Mouse (Mus musculus) embryonic facial prominence, embryonic 12.5 days (tissue): ENCODE measurements around the gene Gm49510. TPM values are rescaled to one million over a fixed set of nuclear protein-coding genes. Genes with fewer than 3 reads are reported as not detected.
A peak's percentile ranks its signal among the peaks of the same experiment; 100 is the strongest.

ENCODE experiments used
- ATAC-seq: fragments of 200-750 bp; cut with Nextera tagmentation; 2 replicates; pipeline ENCODE4 v1.8.0; 2017; ENCODE audit not compliant: insufficient number of reproducible peaks, insufficient read depth, low FRiP score, low TSS enrichment
- H3K27ac ChIP-seq: fragments of 300-500 bp; sonication (generic); 2 replicates; pipeline ENCODE4 v1.5.1; 2016; ENCODE audit warnings: mild to moderate bottlenecking
- H3K27me3 ChIP-seq: fragments of 300-500 bp; sonication (generic); 2 replicates; pipeline ENCODE4 v1.6.1; 2016; ENCODE audit warnings: mild to moderate bottlenecking, moderate library complexity
- H3K36me3 ChIP-seq: fragments of 300-500 bp; sonication (generic); 2 replicates; pipeline ENCODE4 v1.6.1; 2016; ENCODE audit warnings: mild to moderate bottlenecking
- H3K4me1 ChIP-seq: fragments of 300-500 bp; sonication (generic); 2 replicates; pipeline ENCODE4 v1.6.1; 2016
- H3K4me2 ChIP-seq: fragments of 300-500 bp; sonication (generic); replicated peaks from 2 replicates; pipeline ENCODE4 v1.6.1; 2016; ENCODE audit warnings: mild to moderate bottlenecking, moderate library complexity
- H3K4me3 ChIP-seq: fragments of 300-500 bp; sonication (generic); 2 replicates; pipeline ENCODE4 v1.5.1; 2016; ENCODE audit warnings: mild to moderate bottlenecking
- H3K9ac ChIP-seq: fragments of 300-500 bp; sonication (generic); 2 replicates; pipeline ENCODE4 v1.6.1; 2016; ENCODE audit warnings: mild to moderate bottlenecking, moderate library complexity
- H3K9me3 ChIP-seq: fragments of 300-500 bp; sonication (generic); 2 replicates; pipeline ENCODE4 v1.6.1; 2016; ENCODE audit warnings: mild to moderate bottlenecking, moderate library complexity
- WGBS: fragments of 180-500 bp; shearing (Covaris S2); methylation state at CpG from one replicate; pipeline ENCODE4 v1.1.7; 2016; 5-methylcytosine and 5-hydroxymethylcytosine counted together
- microRNA-seq: library from miRNA; unstranded; fragments of <30 nt; microRNA quantifications from one replicate; pipeline ENCODE4, GENCODE M21; 2017
- polyA plus RNA-seq: library from polyadenylated mRNA; unstranded; fragments of >200 nt; fragmentation: Nextera tagmentation; extraction: Ambion mirVana; gene quantifications from 2 replicates; pipeline ENCODE4 v1.2.1, GENCODE M21; 2016

Gene Gm49510
- polyA plus RNA-seq, 1 experiment from 2014 or later, result 0.29 TPM

DNA sequence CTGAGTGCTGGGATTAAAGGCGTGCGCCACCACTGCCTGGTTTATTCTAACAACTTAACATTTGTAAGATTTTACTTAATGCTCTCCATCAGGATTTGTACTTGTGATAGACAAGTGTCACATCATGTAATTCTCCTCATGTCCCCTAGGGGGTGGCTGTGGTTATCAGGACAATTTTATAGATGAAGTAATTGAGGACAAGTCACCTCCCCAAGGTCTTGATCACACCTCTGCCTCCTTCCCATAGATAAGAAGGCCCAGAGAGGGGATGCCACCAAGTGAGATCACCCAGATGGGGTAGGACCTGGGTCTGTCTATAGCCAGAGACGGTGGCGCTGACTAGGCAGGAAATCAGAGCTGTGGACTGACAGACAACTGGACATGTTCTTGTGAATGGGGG lies 56.9 kb downstream of the Gm49510 start:
- WGBS, result 73% methylated on average over 4 of the region's 4 CpGs

DNA sequence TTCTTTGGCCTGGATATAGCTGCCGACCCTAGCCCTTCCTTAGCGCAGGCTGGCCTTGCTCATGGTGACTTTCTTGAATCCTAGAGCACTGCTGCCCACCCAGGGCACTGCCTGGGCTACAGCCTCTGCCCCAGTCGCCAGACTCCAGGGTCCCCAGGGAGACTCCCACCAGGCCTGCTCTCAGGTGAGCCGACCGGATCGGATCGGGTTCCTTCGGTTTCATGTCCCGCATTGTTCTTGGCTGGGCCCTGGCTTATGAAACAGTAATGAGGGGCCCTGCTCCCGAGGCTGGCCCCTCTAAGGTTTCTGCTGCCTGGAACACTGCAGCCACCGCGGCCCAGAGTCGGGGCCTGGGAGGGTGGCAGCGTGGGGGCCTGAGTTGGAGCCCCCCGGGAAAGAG lies 57.6 kb downstream of the Gm49510 start:
- Histone ChIP-seq H3K9me3 (no peaks in the 10 kb centered on the region), H3K36me3 (peaks cover 36% of the 10 kb centered on the region; the same call in 1 of the 2 replicates), H3K4me1 (peaks cover 16% of the 10 kb centered on the region; the same call in 1 of the 2 replicates), H3K9ac (peak overlapping the region; percentile 5; the same call in 1 of the 2 replicates), H3K27me3 (no peaks in the 10 kb centered on the region), H3K4me2 (0 out of 2 replicates have a peak overlapping the region, but pooled peaks have one; percentile 2), H3K27ac (peak overlapping the region; percentile 25), H3K4me3 (no peak overlapping the region)
- WGBS, result 54% methylated on average over 15 of the region's 15 CpGs
- ATAC-seq, result peak; percentile 49

More for the DNA sequence above, 56.9 kb downstream of the Gm49510 start:
- Histone ChIP-seq H3K4me2 (no peak overlapping the region), H3K27ac (no peak overlapping the region), H3K36me3 (peaks cover 36% of the 10 kb centered on the region; the same call in 1 of the 2 replicates), H3K9ac (0 out of 2 replicates have a peak overlapping the region, but pooled peaks have one; percentile 5), H3K4me1 (peaks cover 16% of the 10 kb centered on the region; the same call in 1 of the 2 replicates), H3K4me3 (no peak overlapping the region), H3K9me3 (no peaks in the 10 kb centered on the region), H3K27me3 (no peaks in the 10 kb centered on the region)
- ATAC-seq, result no peak

DNA sequence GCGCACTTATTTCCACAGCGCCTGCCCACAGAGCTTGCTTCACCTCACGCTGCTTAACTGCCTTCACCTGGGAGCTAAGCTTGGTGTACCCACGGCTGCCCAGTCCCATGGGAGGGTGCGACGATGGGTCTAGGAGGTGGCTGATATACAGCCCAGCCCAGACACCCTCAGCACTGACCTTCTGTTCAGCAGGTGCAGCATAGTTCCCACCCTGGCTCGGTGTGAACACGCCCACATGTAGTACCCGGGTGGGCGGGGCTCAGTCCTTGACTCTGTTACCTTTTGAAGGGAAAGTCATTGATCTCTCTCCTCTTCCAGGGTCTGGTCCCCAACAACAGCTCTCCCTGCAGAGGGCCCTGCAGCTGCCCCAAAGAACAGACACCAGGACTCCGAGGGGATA lies 60.1 kb downstream of the Gm49510 start:
- Histone ChIP-seq H3K27ac (no peak overlapping the region), H3K9me3 (no peaks in the 10 kb centered on the region), H3K27me3 (no peaks in the 10 kb centered on the region), H3K4me3 (no peak overlapping the region), H3K9ac (no peak overlapping the region), H3K36me3 (peaks cover 29% of the 10 kb centered on the region), H3K4me1 (peaks cover 23% of the 10 kb centered on the region; the same call in 1 of the 2 replicates), H3K4me2 (no peak overlapping the region)
- WGBS, result 91% methylated on average over 11 of the region's 11 CpGs
- no peak for ATAC-seq

DNA sequence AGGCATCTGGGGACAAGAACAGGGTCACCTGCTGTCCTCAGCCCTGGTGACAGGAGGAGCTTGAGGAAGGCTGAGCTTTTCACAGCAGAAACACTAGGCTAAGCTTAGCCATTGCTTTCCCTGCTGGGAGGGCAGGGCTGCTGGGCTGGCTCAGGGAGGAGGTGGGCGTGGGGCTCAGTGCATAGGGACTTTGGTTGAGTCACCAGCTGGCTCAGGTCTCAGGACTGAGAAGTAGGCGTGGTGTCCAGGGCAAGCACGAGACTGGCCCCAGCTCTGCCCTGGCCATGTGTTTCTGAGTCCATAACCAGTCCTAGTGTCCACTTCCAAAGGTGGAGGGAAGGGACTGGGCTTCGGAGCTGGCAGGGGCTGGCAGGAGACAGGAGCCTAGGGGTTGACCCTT lies 60.6 kb downstream of the Gm49510 start:
- 79% methylated on average over 4 of the region's 4 CpGs for WGBS
- no peak for ATAC-seq
- Histone ChIP-seq H3K4me1 (peaks cover 23% of the 10 kb centered on the region; the same call in 1 of the 2 replicates), H3K9ac (no peak overlapping the region), H3K36me3 (peaks cover 32% of the 10 kb centered on the region), H3K9me3 (no peaks in the 10 kb centered on the region), H3K27me3 (no peaks in the 10 kb centered on the region), H3K4me3 (no peak overlapping the region), H3K27ac (no peak overlapping the region), H3K4me2 (no peak overlapping the region)

DNA sequence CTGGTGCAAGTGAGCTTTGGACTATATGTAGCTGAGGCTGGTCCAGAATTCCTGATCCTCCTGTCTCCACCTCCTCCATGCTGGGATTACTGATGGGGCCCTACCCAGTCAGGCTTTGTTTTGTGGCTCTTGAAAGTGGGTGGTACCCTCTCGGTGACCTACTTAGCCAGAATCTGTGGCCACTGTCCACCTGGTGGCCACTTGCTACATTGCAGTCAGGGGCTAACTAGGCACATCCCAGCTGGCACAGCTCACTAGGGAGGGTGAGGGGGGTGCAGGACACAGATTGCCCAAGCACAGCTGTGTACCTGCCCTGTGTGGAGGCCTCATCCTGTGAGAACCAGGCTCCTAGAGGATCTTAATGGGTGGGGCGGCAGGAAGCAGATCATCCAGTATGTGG lies 63.4 kb downstream of the Gm49510 start:
- 51% methylated on average over 2 of the region's 2 CpGs for WGBS
- H3K9ac ChIP-seq, result no peak overlapping the region
- H3K27me3 ChIP-seq, result no peaks in the 10 kb centered on the region
- no peak overlapping the region for H3K4me2 ChIP-seq
- no peak for ATAC-seq
- H3K4me3 ChIP-seq, result no peak overlapping the region
- H3K9me3 ChIP-seq, result no peaks in the 10 kb centered on the region
- H3K4me1 ChIP-seq, result peaks cover 10% of the 10 kb centered on the region; the same call in 1 of the 2 replicates
- peaks cover 49% of the 10 kb centered on the region for H3K36me3 ChIP-seq
- no peak overlapping the region for H3K27ac ChIP-seq

Small RNAs within 50 kb of the gene (microRNA-seq; reads per million reads assigned to microRNA genes)
- gene Mir6955, result not detected

Other genes starting within 250 kb of the Gm49510 start
- gene Elfn2, start 180.9 kb upstream of the Gm49510 start, polyA plus RNA-seq, result 0.06 and 0.19 TPM in 2 replicates
- gene Mfng, start 126.2 kb upstream of the Gm49510 start, polyA plus RNA-seq, result 29.1 and 29.3 TPM in 2 replicates
- 3.6 TPM in 2 replicates for gene Card10, start 96.6 kb upstream of the Gm49510 start, polyA plus RNA-seq
- gene Cdc42ep1, start 57.0 kb upstream of the Gm49510 start, polyA plus RNA-seq, result 25.6 and 25.7 TPM in 2 replicates
- not detected in 2 replicates for gene Lgals2, start 44.1 kb upstream of the Gm49510 start, polyA plus RNA-seq
- gene Gga1, start 22.5 kb upstream of the Gm49510 start, polyA plus RNA-seq, result 50.0 and 51.1 TPM in 2 replicates
- gene Sh3bp1, start 101 bp downstream of the Gm49510 start, polyA plus RNA-seq, result 39.4 and 42.2 TPM in 2 replicates
- gene Pdxp, start 14.3 kb downstream of the Gm49510 start, polyA plus RNA-seq, result 37.3 and 37.6 TPM in 2 replicates
- 1,294 and 1,324 TPM in 2 replicates for gene Lgals1, start 27.1 kb downstream of the Gm49510 start, polyA plus RNA-seq
- gene Nol12, start 35.3 kb downstream of the Gm49510 start, polyA plus RNA-seq, result 59.0 and 60.5 TPM in 2 replicates
- gene Triobp, start 48.1 kb downstream of the Gm49510 start, polyA plus RNA-seq, result 41.5 and 48.1 TPM in 2 replicates
- 513 and 519 TPM in 2 replicates for gene H1f0, start 128.8 kb downstream of the Gm49510 start, polyA plus RNA-seq
- gene Galr3, start 142.2 kb downstream of the Gm49510 start, polyA plus RNA-seq, result not detected in 2 replicates
- 55.9 and 65.5 TPM in 2 replicates for gene Ankrd54, start 163.2 kb downstream of the Gm49510 start, polyA plus RNA-seq
- 229 and 235 TPM in 2 replicates for gene Eif3l, start 175.5 kb downstream of the Gm49510 start, polyA plus RNA-seq
- gene Micall1, start 209.2 kb downstream of the Gm49510 start, polyA plus RNA-seq, result 12.0 and 12.6 TPM in 2 replicates
- gene Polr2f, start 241.3 kb downstream of the Gm49510 start, polyA plus RNA-seq, result 359 and 385 TPM in 2 replicates
- 7.3 and 7.4 TPM in 2 replicates for gene 1700088E04Rik, start 241.6 kb downstream of the Gm49510 start, polyA plus RNA-seq